Mouse (Mus musculus): ENCODE data around the gene Foxm1. TPM values are rescaled to one million over a fixed set of nuclear protein-coding genes. Genes with fewer than 3 reads are reported as not detected.
"Not testable (repeated sequence)": the region's sequence is repeated elsewhere in the genome, so short reads cannot be mapped to it uniquely, and the experiment has no call there.

Gene Foxm1
- polyA plus RNA-seq, 1 experiment from 2014 or later, result 31.3 TPM

GRCm38 (mm10) chr6:128366466-128366865 lies 3.7 kb downstream of the Foxm1 start:
- H3K9ac ChIP-seq (replicated peaks; ENCODE audit: low read length), result no peak overlapping the region
- no peaks in the 10 kb centered on the region for H3K27me3 ChIP-seq (ENCODE audit: insufficient read depth, low read length)
- H3K27ac ChIP-seq (ENCODE audit: low read length), result no peak overlapping the region
- no peak overlapping the region for H3K4me3 ChIP-seq (ENCODE audit: low read length)
- no peak for ATAC-seq (ENCODE audit: low FRiP score, low TSS enrichment)
- H3K36me3 ChIP-seq (ENCODE audit: insufficient read depth, low read length), result peaks cover 49% of the 10 kb centered on the region
- H3K4me2 ChIP-seq (replicated peaks; ENCODE audit: low read depth, low read length), result no peak overlapping the region
- 94% methylated on average over 5 of the region's 5 CpGs for WGBS
- H3K9me3 ChIP-seq (ENCODE audit: low read length), result no peaks in the 10 kb centered on the region
- peaks cover 18% of the 10 kb centered on the region for H3K4me1 ChIP-seq (ENCODE audit: insufficient read depth, low read length)

- WGBS, result 95% methylated on average over 5 of the region's 5 CpGs
- no peaks in the 10 kb centered on the region for H3K27me3 ChIP-seq (ENCODE audit: insufficient read depth, low read length)
- H3K4me1 ChIP-seq (ENCODE audit: insufficient read depth, low read length), result no peaks in the 10 kb centered on the region
- peaks cover 81% of the 10 kb centered on the region for H3K36me3 ChIP-seq (ENCODE audit: insufficient read depth, low read length)
- no peak overlapping the region for H3K9ac ChIP-seq (replicated peaks; ENCODE audit: low read length)
- no peak overlapping the region for H3K27ac ChIP-seq (ENCODE audit: low read length)
- H3K4me2 ChIP-seq (replicated peaks; ENCODE audit: low read depth, low read length), result no peak overlapping the region
- no peak overlapping the region for H3K4me3 ChIP-seq (ENCODE audit: low read length)
- no peaks in the 10 kb centered on the region for H3K9me3 ChIP-seq (ENCODE audit: low read length)
- ATAC-seq (ENCODE audit: low FRiP score, low TSS enrichment), result no peak
Observed at GRCm38 (mm10) chr6:128370040-128370439, 7.3 kb downstream of the Foxm1 start.

GRCm38 (mm10) chr6:128375192-128375591 lies 12.4 kb downstream of the Foxm1 start, which contains the start of the genes Tex52 and Gm44596:
Gene Tex52 (plus strand): TSS chr6:128375456.
Gene Gm44596 (plus strand): TSS chr6:128375503.
- Histone ChIP-seq H3K9ac (replicated peaks; ENCODE audit: low read length) (no peak within 1 kb of the TSS), H3K4me2 (replicated peaks; ENCODE audit: low read depth, low read length) (no peak within 1 kb of the TSS), H3K36me3 (ENCODE audit: insufficient read depth, low read length) (peaks cover 54% of the 10 kb centered on the region), H3K27me3 (ENCODE audit: insufficient read depth, low read length) (no peaks in the 10 kb centered on the region), H3K27ac (ENCODE audit: low read length) (no peak within 1 kb of the TSS), H3K4me3 (ENCODE audit: low read length) (no peak within 1 kb of the TSS), H3K9me3 (ENCODE audit: low read length) (no peaks in the 10 kb centered on the region), H3K4me1 (ENCODE audit: insufficient read depth, low read length) (no peaks in the 10 kb centered on the region)
- WGBS, result 40% methylated on average over 6 of the region's 6 CpGs
- peak; percentile 76 for ATAC-seq (ENCODE audit: low FRiP score, low TSS enrichment)

GRCm38 (mm10) chr6:128376371-128377085 lies 13.8 kb downstream of the Foxm1 start:
- Histone ChIP-seq H3K9ac (replicated peaks; ENCODE audit: low read length) (no peak overlapping the region), H3K4me2 (replicated peaks; ENCODE audit: low read depth, low read length) (no peak overlapping the region), H3K27me3 (ENCODE audit: insufficient read depth, low read length) (no peaks in the 10 kb centered on the region), H3K4me1 (ENCODE audit: insufficient read depth, low read length) (no peaks in the 10 kb centered on the region), H3K27ac (ENCODE audit: low read length) (no peak overlapping the region), H3K9me3 (ENCODE audit: low read length) (no peaks in the 10 kb centered on the region), H3K36me3 (ENCODE audit: insufficient read depth, low read length) (peaks cover 40% of the 10 kb centered on the region), H3K4me3 (ENCODE audit: low read length) (no peak overlapping the region)
- 89% methylated on average over 17 of the region's 17 CpGs for WGBS
- ATAC-seq (ENCODE audit: low FRiP score, low TSS enrichment), result no peak

- Histone ChIP-seq H3K9me3 (ENCODE audit: low read length) (no peaks in the 10 kb centered on the region), H3K4me3 (ENCODE audit: low read length) (no peak overlapping the region), H3K27ac (ENCODE audit: low read length) (no peak overlapping the region), H3K9ac (replicated peaks; ENCODE audit: low read length) (no peak overlapping the region), H3K36me3 (ENCODE audit: insufficient read depth, low read length) (peaks cover 13% of the 10 kb centered on the region), H3K4me1 (ENCODE audit: insufficient read depth, low read length) (no peaks in the 10 kb centered on the region), H3K4me2 (replicated peaks; ENCODE audit: low read depth, low read length) (no peak overlapping the region), H3K27me3 (ENCODE audit: insufficient read depth, low read length) (no peaks in the 10 kb centered on the region)
- 81% methylated on average over 16 of the region's 16 CpGs for WGBS
- ATAC-seq (ENCODE audit: low FRiP score, low TSS enrichment), result no peak
Observed at GRCm38 (mm10) chr6:128379636-128380035, 16.9 kb downstream of the Foxm1 start.

GRCm38 (mm10) chr6:128380594-128381167 lies 17.9 kb downstream of the Foxm1 start:
- not testable (repeated sequence) for ATAC-seq (ENCODE audit: low FRiP score, low TSS enrichment); H3K9me3 ChIP-seq (ENCODE audit: low read length); H3K36me3 ChIP-seq (ENCODE audit: insufficient read depth, low read length); H3K27ac ChIP-seq (ENCODE audit: low read length); H3K27me3 ChIP-seq (ENCODE audit: insufficient read depth, low read length); H3K4me3 ChIP-seq (ENCODE audit: low read length); H3K9ac ChIP-seq (replicated peaks; ENCODE audit: low read length); H3K4me2 ChIP-seq (replicated peaks; ENCODE audit: low read depth, low read length); H3K4me1 ChIP-seq (ENCODE audit: insufficient read depth, low read length)
- WGBS, result 40% methylated on average over 1 of the region's 1 CpGs

- no peak for ATAC-seq (ENCODE audit: low FRiP score, low TSS enrichment)
- WGBS, result 64% methylated on average over 3 of the region's 3 CpGs
- no peak overlapping the region for H3K9ac ChIP-seq (replicated peaks; ENCODE audit: low read length)
- H3K9me3 ChIP-seq (ENCODE audit: low read length), result no peaks in the 10 kb centered on the region
- no peak overlapping the region for H3K4me2 ChIP-seq (replicated peaks; ENCODE audit: low read depth, low read length)
- H3K4me1 ChIP-seq (ENCODE audit: insufficient read depth, low read length), result no peaks in the 10 kb centered on the region
- 0 out of 2 replicates have a peak, but pooled peaks cover 6% of the 10 kb centered on the region for H3K36me3 ChIP-seq (ENCODE audit: insufficient read depth, low read length)
- no peak overlapping the region for H3K27ac ChIP-seq (ENCODE audit: low read length)
- no peaks in the 10 kb centered on the region for H3K27me3 ChIP-seq (ENCODE audit: insufficient read depth, low read length)
- no peak overlapping the region for H3K4me3 ChIP-seq (ENCODE audit: low read length)
Observed at GRCm38 (mm10) chr6:128381254-128381653, 18.5 kb downstream of the Foxm1 start.

- no peak overlapping the region for H3K4me3 ChIP-seq (ENCODE audit: low read length)
Observed at GRCm38 (mm10) chr6:128383752-128384151, 21.0 kb downstream of the Foxm1 start.

GRCm38 (mm10) chr6:128385026-128385425 lies 22.3 kb downstream of the Foxm1 start:
- ATAC-seq (ENCODE audit: low FRiP score, low TSS enrichment), result no peak
- no peaks in the 10 kb centered on the region for H3K36me3 ChIP-seq (ENCODE audit: insufficient read depth, low read length)
- no peaks in the 10 kb centered on the region for H3K4me1 ChIP-seq (ENCODE audit: insufficient read depth, low read length)
- H3K4me3 ChIP-seq (ENCODE audit: low read length), result no peak overlapping the region
- no peak overlapping the region for H3K27ac ChIP-seq (ENCODE audit: low read length)
- no peak overlapping the region for H3K4me2 ChIP-seq (replicated peaks; ENCODE audit: low read depth, low read length)
- no peak overlapping the region for H3K9ac ChIP-seq (replicated peaks; ENCODE audit: low read length)
- no peaks in the 10 kb centered on the region for H3K27me3 ChIP-seq (ENCODE audit: insufficient read depth, low read length)
- no peaks in the 10 kb centered on the region for H3K9me3 ChIP-seq (ENCODE audit: low read length)
- 53% methylated on average over 1 of the region's 1 CpGs for WGBS

More at GRCm38 (mm10) chr6:128383752-128384151, 21.0 kb downstream of the Foxm1 start:
- 56% methylated on average over 7 of the region's 7 CpGs for WGBS
- H3K27ac ChIP-seq (ENCODE audit: low read length), result no peak overlapping the region
- H3K36me3 ChIP-seq (ENCODE audit: insufficient read depth, low read length), result no peaks in the 10 kb centered on the region
- no peaks in the 10 kb centered on the region for H3K4me1 ChIP-seq (ENCODE audit: insufficient read depth, low read length)
- no peak overlapping the region for H3K9ac ChIP-seq (replicated peaks; ENCODE audit: low read length)
- H3K9me3 ChIP-seq (ENCODE audit: low read length), result no peaks in the 10 kb centered on the region
- no peak overlapping the region for H3K4me2 ChIP-seq (replicated peaks; ENCODE audit: low read depth, low read length)
- ATAC-seq (ENCODE audit: low FRiP score, low TSS enrichment), result no peak
- no peaks in the 10 kb centered on the region for H3K27me3 ChIP-seq (ENCODE audit: insufficient read depth, low read length)

- Histone ChIP-seq H3K4me2 (replicated peaks; ENCODE audit: low read depth, low read length) (no peak overlapping the region), H3K27ac (ENCODE audit: low read length) (no peak overlapping the region), H3K4me3 (ENCODE audit: low read length) (no peak overlapping the region), H3K9ac (replicated peaks; ENCODE audit: low read length) (no peak overlapping the region), H3K4me1 (ENCODE audit: insufficient read depth, low read length) (no peaks in the 10 kb centered on the region), H3K36me3 (ENCODE audit: insufficient read depth, low read length) (no peaks in the 10 kb centered on the region), H3K27me3 (ENCODE audit: insufficient read depth, low read length) (no peaks in the 10 kb centered on the region), H3K9me3 (ENCODE audit: low read length) (no peaks in the 10 kb centered on the region)
- no peak for ATAC-seq (ENCODE audit: low FRiP score, low TSS enrichment)
- WGBS, result 94% methylated on average over 1 of the region's 1 CpGs
Observed at GRCm38 (mm10) chr6:128389185-128389584, 26.4 kb downstream of the Foxm1 start.
